Mouse (Mus musculus): Measurements from ENCODE around the gene Zfp641. TPM values are rescaled to one million over a fixed set of nuclear protein-coding genes. Genes with fewer than 3 reads are reported as not detected.

The Zfp641 gene
- polyA plus RNA-seq, 1 experiment from 2014 or later = 0.86 TPM

Other genes with a start within 250 kb of the Zfp641 start
- 26.9 and 31.2 TPM in 2 replicates for gene Pfkm, start 203.6 kb downstream of the Zfp641 start, polyA plus RNA-seq (2015; fragmentation: Nextera tagmentation; extraction: Ambion mirVana)
- 29.4 and 32.0 TPM in 2 replicates for gene Senp1, start 202.4 kb downstream of the Zfp641 start, polyA plus RNA-seq (2015; fragmentation: Nextera tagmentation; extraction: Ambion mirVana)
- 43.6 and 44.4 TPM in 2 replicates for gene Asb8, start 130.5 kb downstream of the Zfp641 start, polyA plus RNA-seq (2015; fragmentation: Nextera tagmentation; extraction: Ambion mirVana)
- 0.07 and 0.15 TPM in 2 replicates for gene Ccdc184, start 129.0 kb downstream of the Zfp641 start, polyA plus RNA-seq (2015; fragmentation: Nextera tagmentation; extraction: Ambion mirVana)
- not detected in 2 replicates for gene Olfr288, start 100.6 kb downstream of the Zfp641 start, polyA plus RNA-seq (2015; fragmentation: Nextera tagmentation; extraction: Ambion mirVana)
- not detected in 2 replicates for gene Gm44579, start 75.2 kb downstream of the Zfp641 start, polyA plus RNA-seq (2015; fragmentation: Nextera tagmentation; extraction: Ambion mirVana)
- gene Olfr287, start 75.1 kb downstream of the Zfp641 start, polyA plus RNA-seq (2015; fragmentation: Nextera tagmentation; extraction: Ambion mirVana) = not detected in 2 replicates
- not detected in 2 replicates for gene Olfr286, start 61.7 kb downstream of the Zfp641 start, polyA plus RNA-seq (2015; fragmentation: Nextera tagmentation; extraction: Ambion mirVana)
- not detected in 2 replicates for gene H1fnt, start 38.9 kb downstream of the Zfp641 start, polyA plus RNA-seq (2015; fragmentation: Nextera tagmentation; extraction: Ambion mirVana)
- gene Olfr285, start 21.2 kb upstream of the Zfp641 start, polyA plus RNA-seq (2015; fragmentation: Nextera tagmentation; extraction: Ambion mirVana) = not detected in 2 replicates
- gene Olfr284, start 44.8 kb upstream of the Zfp641 start, polyA plus RNA-seq (2015; fragmentation: Nextera tagmentation; extraction: Ambion mirVana) = not detected in 2 replicates
- gene Olfr283, start 84.8 kb upstream of the Zfp641 start, polyA plus RNA-seq (2015; fragmentation: Nextera tagmentation; extraction: Ambion mirVana) = not detected in 2 replicates
- not detected in 2 replicates for gene Olfr282, start 135.1 kb upstream of the Zfp641 start, polyA plus RNA-seq (2015; fragmentation: Nextera tagmentation; extraction: Ambion mirVana)
- gene Olfr281, start 156.4 kb upstream of the Zfp641 start, polyA plus RNA-seq (2015; fragmentation: Nextera tagmentation; extraction: Ambion mirVana) = not detected in 2 replicates
- not detected in 2 replicates for gene OR5BS1P, start 173.7 kb upstream of the Zfp641 start, polyA plus RNA-seq (2015; fragmentation: Nextera tagmentation; extraction: Ambion mirVana)
- gene Lalba, start 186.6 kb upstream of the Zfp641 start, polyA plus RNA-seq (2015; fragmentation: Nextera tagmentation; extraction: Ambion mirVana) = 0.21 and 0.40 TPM in 2 replicates
- gene Olfr279, start 196.2 kb upstream of the Zfp641 start, polyA plus RNA-seq (2015; fragmentation: Nextera tagmentation; extraction: Ambion mirVana) = not detected in 2 replicates
- gene Kansl2, start 238.1 kb upstream of the Zfp641 start, polyA plus RNA-seq (2015; fragmentation: Nextera tagmentation; extraction: Ambion mirVana) = 112 TPM in 2 replicates